Mouse (Mus musculus) hindbrain, embryonic 12.5 days (tissue): ENCODE measurements at regions not wholly inside any gene's neighbourhood (a gene's known extent, or its start where the extent isn't known, plus 50 kb on each side); places are given as distances from the start of the nearest gene placed in this dataset.

Experiments
- ATAC-seq: fragments of 200-750 bp; cut with Nextera tagmentation; 2 replicates; pipeline ENCODE4 v1.8.0; 2017; ENCODE audit warnings: moderate TSS enrichment; ENCODE audit not compliant: low FRiP score
- H3K27ac ChIP-seq: fragments of 300-500 bp; sonication (generic); 2 replicates; pipeline ENCODE4 v1.5.1; 2016; ENCODE audit warnings: mild to moderate bottlenecking
- H3K27me3 ChIP-seq: fragments of 300-500 bp; sonication (generic); 2 replicates; pipeline ENCODE4 v1.6.1; 2016; ENCODE audit warnings: mild to moderate bottlenecking
- H3K36me3 ChIP-seq: fragments of 300-500 bp; sonication (generic); 2 replicates; pipeline ENCODE4 v1.6.1; 2016; ENCODE audit warnings: mild to moderate bottlenecking
- H3K4me1 ChIP-seq: fragments of 300-500 bp; sonication (generic); 2 replicates; pipeline ENCODE4 v1.6.1; 2016
- H3K4me2 ChIP-seq: fragments of 300-500 bp; sonication (generic); replicated peaks from 2 replicates; pipeline ENCODE4 v1.6.1; 2016; ENCODE audit warnings: mild to moderate bottlenecking
- H3K4me3 ChIP-seq: fragments of 300-500 bp; sonication (generic); 2 replicates; pipeline ENCODE4 v1.5.1; 2016; ENCODE audit warnings: mild to moderate bottlenecking
- H3K9ac ChIP-seq: fragments of 300-500 bp; sonication (generic); 2 replicates; pipeline ENCODE4 v1.6.1; 2016; ENCODE audit warnings: mild to moderate bottlenecking, moderate library complexity
- H3K9me3 ChIP-seq: fragments of 300-500 bp; sonication (generic); replicated peaks from 2 replicates; pipeline ENCODE4 v1.6.1; 2016; ENCODE audit warnings: mild to moderate bottlenecking
- WGBS: fragments of 180-500 bp; shearing (Covaris S2); methylation state at CpG from one replicate; pipeline ENCODE4 v1.1.7; 2016; 5-methylcytosine and 5-hydroxymethylcytosine counted together

DNA sequence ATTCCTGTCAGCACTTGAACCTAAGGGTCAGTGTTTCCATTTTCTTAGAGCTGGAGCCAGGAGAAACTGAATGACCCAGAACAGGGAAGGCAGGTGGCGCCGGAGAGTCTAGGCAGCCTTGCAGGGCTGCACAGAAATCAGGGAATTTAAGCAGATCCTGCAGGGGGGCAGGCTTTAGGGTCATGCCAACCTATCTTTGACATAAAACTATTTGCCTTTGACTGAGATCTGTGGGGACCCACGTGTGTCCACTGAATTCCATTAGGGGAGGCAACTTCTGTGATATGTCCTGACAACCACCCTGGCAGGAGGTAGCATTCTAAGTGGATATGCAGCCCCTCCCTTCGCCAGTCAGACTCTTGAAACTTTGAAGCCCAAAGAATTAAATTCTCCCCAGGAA lies 135.6 kb upstream of the Ctnna2 start:
- 30% methylated on average over 4 of the region's 4 CpGs for WGBS
- no peaks in the 10 kb centered on the region for H3K36me3 ChIP-seq
- no peak overlapping the region for H3K4me2 ChIP-seq
- H3K27ac ChIP-seq: no peak overlapping the region
- no peaks in the 10 kb centered on the region; the same call in none of the 2 replicates for H3K4me1 ChIP-seq
- no peak overlapping the region for H3K9ac ChIP-seq
- H3K9me3 ChIP-seq: no peaks in the 10 kb centered on the region
- no peak for ATAC-seq
- H3K27me3 ChIP-seq: no peaks in the 10 kb centered on the region
- no peak overlapping the region for H3K4me3 ChIP-seq

DNA sequence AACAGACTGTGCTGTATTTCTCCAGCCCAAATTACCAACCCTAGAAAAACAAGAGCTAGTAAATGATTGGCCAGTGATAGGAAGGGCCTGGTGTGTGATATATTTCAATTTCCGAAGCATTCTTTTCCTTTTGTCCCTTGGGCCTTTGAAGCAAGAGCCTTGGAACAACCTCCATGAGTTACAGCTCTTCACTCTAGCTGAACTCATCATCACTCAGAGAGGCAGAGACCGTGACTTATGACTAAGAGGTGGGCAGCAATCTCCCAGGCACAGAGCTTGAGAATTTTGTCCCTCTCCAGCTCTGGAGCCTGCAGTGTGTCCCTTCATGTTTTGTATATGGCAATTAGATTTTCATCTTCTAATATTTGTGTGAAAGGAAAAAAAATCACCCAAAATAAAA lies 103.0 kb upstream of the Ctnna2 start:
- H3K4me3 ChIP-seq: no peak overlapping the region
- no peaks in the 10 kb centered on the region for H3K27me3 ChIP-seq
- no peaks in the 10 kb centered on the region for H3K9me3 ChIP-seq
- no peak for ATAC-seq
- no peaks in the 10 kb centered on the region for H3K36me3 ChIP-seq
- WGBS: 66% methylated on average over 2 of the region's 2 CpGs
- no peak overlapping the region for H3K27ac ChIP-seq
- H3K4me1 ChIP-seq: no peaks in the 10 kb centered on the region
- no peak overlapping the region for H3K9ac ChIP-seq
- no peak overlapping the region for H3K4me2 ChIP-seq

DNA sequence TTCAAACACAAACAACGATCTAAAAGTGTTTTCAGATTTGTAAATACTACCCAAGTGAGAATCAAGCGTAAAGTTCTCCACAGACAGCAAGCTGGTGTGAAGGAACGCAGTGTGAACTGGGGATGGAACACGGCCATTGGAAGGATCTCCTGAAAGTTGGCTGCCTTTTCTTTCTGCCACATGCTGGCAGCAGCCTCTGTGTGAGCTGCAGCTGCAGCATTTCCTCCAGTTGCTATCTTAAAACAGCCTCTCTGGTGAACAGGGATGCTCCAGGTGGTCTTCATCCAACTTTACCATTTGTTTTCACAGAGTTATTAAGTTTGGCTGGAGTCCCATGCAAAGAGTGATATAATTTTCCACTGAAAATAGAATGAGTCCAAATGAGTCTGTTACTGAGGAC lies 99.4 kb upstream of the Ctnna2 start:
- Histone ChIP-seq H3K9ac (no peak overlapping the region), H3K4me1 (no peaks in the 10 kb centered on the region), H3K27me3 (no peaks in the 10 kb centered on the region), H3K9me3 (no peaks in the 10 kb centered on the region), H3K4me2 (no peak overlapping the region), H3K27ac (no peak overlapping the region), H3K4me3 (no peak overlapping the region), H3K36me3 (no peaks in the 10 kb centered on the region)
- no peak for ATAC-seq
- WGBS: 84% methylated on average over 4 of the region's 4 CpGs

DNA sequence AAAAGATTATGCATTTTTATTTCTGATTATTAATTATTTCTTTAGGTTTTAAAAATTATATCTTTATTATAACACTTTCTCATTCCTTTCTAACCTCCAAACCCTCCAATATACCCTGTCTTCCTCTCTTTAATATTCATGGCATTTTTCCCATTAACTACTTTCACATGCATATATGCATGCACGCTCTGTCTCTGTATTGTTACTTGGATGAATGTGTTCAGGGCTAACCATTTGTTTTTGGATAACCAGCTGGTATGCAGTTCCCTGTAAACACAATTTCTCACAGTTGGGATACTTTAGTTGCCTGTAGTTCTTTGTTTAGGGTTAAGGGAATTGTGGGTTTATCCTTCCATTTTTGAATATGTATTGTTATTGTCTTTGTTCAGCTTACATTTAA lies 86.8 kb upstream of the Ctnna2 start:
- H3K9me3 ChIP-seq: no peaks in the 10 kb centered on the region
- no peak overlapping the region for H3K9ac ChIP-seq
- no peaks in the 10 kb centered on the region for H3K4me1 ChIP-seq
- H3K27me3 ChIP-seq: no peaks in the 10 kb centered on the region
- no peak overlapping the region for H3K4me3 ChIP-seq
- peak; percentile 85 for ATAC-seq
- no peaks in the 10 kb centered on the region for H3K36me3 ChIP-seq
- no peak overlapping the region for H3K4me2 ChIP-seq
- WGBS: 25% methylated on average over 1 of the region's 1 CpGs
- no peak overlapping the region for H3K27ac ChIP-seq

DNA sequence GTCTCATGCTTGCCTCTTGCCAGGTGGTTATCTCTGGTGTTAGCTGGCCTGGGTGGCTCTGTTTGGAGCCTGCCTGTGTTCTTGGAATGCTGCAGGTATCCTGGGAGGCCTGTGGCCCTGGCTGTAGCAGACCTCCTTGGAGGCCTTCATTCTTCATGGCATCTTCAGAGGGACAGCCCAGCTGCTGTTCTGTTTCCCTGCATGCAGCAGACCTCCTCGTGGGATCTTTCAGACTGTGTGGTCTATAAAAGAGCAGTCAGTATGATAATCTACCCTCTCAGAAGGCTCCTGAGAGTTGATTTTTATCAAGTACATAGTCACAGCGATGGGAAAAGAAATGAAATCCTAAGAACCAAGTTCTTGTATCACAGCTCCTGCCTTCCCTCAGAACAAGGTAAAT lies 86.2 kb upstream of the Ctnna2 start:
- Histone ChIP-seq H3K4me1 (no peaks in the 10 kb centered on the region), H3K27ac (no peak overlapping the region), H3K9me3 (no peaks in the 10 kb centered on the region), H3K4me3 (no peak overlapping the region), H3K36me3 (no peaks in the 10 kb centered on the region), H3K4me2 (no peak overlapping the region), H3K9ac (no peak overlapping the region), H3K27me3 (no peaks in the 10 kb centered on the region)
- WGBS: 42% methylated on average over 2 of the region's 2 CpGs
- 0 out of 2 replicates have a peak, but pooled peaks have one; percentile 58 for ATAC-seq
